Mouse (Mus musculus): ENCODE data around the gene Rap1gap. TPM values are rescaled to one million over a fixed set of nuclear protein-coding genes. Genes with fewer than 3 reads are reported as not detected.

Rap1gap gene
- total RNA-seq, 2 experiments from 2014 or later, result 0.80 to 4.6 TPM

DNA sequence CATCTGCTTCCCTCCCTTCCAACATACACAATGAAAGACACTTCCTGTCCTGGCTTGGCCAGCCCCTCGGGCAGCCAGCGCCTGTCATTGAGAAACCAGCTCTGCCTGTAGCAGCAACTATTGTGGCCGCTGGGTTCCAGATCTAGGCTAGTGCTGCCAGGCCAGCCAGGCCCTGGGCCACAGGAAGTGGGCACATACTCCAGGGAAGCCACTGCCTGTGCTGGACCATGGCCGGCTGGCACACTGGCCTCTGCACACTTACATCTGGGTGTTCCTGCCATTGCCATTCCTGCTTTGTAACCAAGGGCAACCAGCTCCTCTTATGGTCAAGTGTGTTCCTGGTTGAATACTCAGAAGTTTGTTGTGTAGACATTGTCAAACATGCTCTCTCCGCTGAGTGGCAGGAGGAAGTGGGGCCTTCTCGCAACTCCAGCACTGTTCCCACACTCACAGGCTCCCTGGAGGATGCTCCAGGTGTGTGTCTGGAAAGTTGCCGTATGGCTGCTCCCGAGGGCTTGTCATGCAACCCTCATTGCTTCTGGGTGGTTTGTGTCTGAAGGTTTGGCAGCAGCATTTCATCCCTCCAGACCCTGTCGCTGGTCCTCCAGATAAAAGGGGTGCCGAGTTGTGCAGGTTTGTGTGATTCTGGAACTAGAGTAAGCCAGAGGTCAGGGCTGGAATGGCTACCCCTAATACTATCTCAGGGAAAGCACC is 4.0 kb upstream of the Rap1gap start:
- ATAC-seq (replicated peaks; ENCODE audit: poor library complexity, severe bottlenecking), result peak; percentile 56

GRCm38 (mm10) chr4:137661078-137661450 is 3.5 kb upstream of the Rap1gap start:
- no peak for ATAC-seq (replicated peaks; ENCODE audit: poor library complexity, severe bottlenecking)

DNA sequence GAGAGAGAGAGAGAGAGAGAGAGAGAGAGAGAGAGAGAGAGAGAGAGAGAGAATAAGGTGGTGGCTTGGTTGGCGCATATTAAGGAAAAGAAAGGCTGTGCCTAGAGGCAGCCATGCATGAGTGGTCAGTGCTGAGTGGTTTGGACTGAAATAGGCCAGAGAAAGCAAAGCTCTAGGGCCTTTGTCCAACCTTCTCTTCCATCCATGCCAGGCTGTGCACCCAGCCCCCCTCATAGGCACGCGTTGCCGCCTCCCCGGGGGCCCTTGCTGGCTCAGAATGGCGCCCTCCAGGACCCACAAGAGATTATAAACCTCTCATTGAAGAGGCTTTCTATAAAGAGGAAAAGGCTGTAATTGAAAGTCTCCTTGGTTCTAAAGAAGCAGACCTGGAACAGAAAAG is 3.0 kb upstream of the Rap1gap start:
- ATAC-seq (replicated peaks; ENCODE audit: poor library complexity, severe bottlenecking), result no peak

DNA sequence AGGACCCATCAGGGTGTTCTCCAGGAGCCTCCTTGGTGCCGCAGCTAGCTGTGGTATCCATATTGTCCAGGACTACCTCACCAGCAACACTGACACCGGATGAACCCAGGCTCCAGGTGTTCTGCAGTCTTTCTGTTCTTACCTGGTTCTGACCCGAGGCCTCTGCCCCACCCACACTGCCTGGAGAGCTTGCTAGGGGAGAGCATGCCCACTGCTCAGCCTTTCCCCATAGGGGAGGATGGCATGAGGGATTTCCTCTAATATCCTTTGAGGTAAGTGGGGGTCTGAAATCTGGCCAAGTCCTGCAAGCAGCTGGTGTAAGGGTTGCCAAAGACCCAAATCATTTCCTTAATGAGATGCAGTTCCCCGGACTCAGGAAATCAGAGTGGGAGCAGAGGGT is 1.0 kb upstream of the Rap1gap start:
- ATAC-seq (replicated peaks; ENCODE audit: poor library complexity, severe bottlenecking), result no peak

DNA sequence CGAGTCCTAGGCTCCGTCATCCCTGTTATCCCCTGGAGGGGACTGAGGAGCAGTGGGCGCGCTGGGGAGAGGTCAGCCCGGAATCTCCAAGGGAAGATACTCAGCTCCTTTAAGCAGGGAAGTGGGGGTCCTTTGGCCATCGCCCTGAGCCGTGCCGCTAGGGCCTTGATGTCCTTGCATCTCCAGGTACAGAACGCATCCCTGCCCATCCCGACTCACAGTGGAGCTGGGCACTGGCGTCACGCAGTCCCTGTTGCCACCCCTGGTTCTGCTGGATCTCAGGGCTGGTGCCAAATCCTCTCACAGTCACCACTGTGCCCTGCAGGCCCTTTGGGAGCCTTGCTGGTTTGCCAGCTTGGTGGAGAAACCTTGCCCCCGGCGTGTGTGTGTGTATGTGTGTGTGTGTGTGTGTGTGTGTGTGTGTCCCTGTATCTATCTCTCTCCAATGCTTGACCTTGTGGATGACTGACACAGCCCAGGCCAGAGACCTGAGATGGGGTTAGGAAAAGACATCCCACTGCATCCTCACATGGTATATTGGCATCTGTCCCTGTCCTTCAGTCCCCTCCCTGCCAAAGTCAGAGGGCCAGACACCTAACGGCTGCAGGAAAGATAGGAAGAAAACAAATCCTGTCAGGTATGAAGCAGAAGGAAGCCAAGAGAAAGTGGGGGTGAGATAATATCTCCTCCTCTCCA is 602 bp downstream of the Rap1gap start:
- ATAC-seq (replicated peaks; ENCODE audit: poor library complexity, severe bottlenecking), result no peak

DNA sequence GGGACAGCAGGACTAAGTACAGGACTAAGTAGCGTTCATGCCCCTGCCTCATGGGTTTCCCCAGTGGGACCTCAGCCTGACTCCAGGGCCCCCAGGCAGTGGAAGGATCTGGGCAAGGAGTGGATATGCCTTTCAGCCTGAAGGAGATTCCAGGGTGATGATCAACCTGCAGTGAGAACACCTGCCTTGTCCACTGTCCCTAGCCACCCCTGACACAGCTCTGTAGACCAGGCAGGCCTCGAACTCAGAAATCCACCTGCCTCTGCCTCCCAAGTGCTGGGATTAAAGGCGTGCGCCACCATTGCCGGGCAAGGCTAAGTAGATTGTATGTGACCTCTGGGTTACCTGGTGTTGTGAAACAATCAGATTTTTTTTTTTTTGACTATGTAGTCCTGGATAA is 1.3 kb downstream of the Rap1gap start:
- ATAC-seq (replicated peaks; ENCODE audit: poor library complexity, severe bottlenecking), result no peak

DNA sequence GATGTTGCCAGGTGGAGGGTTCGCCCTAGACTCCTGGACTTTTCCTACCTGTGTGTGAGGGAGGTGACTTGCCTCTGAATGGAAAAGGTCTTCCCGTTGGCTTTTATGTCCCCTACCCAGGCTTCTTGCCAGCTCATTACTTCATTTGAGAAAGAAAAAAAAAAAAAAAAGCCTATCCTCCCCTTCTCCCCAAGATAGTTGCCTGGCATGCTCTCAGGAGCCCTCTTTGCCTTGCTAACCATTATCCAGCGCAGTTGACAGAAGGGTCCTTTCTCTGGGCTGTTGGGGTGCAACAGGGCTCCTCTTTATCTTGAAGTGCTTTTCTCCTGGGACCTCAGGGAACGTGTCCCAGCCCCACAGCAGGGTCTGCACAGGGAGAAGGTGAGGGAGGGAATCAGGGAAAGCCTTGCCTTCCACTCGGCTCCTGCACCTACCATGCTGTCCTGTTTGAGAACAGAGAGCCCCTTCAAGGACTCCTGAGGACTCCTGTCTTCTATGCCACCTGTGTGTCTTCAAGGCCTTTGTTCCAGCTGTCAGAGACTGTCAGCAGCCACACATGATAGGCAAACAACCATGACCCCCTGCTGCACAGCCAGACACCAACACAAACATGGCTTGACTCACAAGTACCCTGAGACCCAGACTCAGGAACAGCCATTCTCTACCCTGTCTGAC is 1.9 kb downstream of the Rap1gap start:
- ATAC-seq (replicated peaks; ENCODE audit: poor library complexity, severe bottlenecking), result no peak

GRCm38 (mm10) chr4:137666958-137667345 is 2.4 kb downstream of the Rap1gap start:
- no peak for ATAC-seq (replicated peaks; ENCODE audit: poor library complexity, severe bottlenecking)

GRCm38 (mm10) chr4:137667747-137668146 is 3.2 kb downstream of the Rap1gap start:
- ATAC-seq (replicated peaks; ENCODE audit: poor library complexity, severe bottlenecking), result no peak

- no peak for ATAC-seq (replicated peaks; ENCODE audit: poor library complexity, severe bottlenecking)
Measured at GRCm38 (mm10) chr4:137671711-137672500, 7.4 kb downstream of the Rap1gap start.

GRCm38 (mm10) chr4:137675566-137675965 is 11.0 kb downstream of the Rap1gap start:
- ATAC-seq (replicated peaks; ENCODE audit: poor library complexity, severe bottlenecking), result no peak

DNA sequence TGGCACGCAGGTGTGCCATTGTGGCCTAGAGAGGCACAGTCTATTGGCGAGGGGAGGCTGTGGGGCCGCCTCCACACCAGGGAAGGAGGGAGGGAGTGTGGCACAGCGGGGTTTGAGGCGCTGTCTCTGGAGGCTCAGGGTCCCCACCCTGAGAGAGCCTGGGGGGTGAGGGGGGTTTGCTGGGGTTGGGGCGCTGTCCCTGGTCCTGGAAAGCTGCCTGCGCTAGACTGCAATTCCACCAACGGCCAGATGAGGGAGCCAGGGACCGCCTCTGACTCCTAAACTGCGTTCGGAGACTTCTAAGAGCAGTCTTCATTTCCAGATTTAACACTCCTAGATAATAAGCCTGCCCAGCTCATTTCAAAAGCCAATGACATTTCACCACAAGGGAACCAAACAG is 11.5 kb downstream of the Rap1gap start:
- ATAC-seq (replicated peaks; ENCODE audit: poor library complexity, severe bottlenecking), result peak; percentile 88

DNA sequence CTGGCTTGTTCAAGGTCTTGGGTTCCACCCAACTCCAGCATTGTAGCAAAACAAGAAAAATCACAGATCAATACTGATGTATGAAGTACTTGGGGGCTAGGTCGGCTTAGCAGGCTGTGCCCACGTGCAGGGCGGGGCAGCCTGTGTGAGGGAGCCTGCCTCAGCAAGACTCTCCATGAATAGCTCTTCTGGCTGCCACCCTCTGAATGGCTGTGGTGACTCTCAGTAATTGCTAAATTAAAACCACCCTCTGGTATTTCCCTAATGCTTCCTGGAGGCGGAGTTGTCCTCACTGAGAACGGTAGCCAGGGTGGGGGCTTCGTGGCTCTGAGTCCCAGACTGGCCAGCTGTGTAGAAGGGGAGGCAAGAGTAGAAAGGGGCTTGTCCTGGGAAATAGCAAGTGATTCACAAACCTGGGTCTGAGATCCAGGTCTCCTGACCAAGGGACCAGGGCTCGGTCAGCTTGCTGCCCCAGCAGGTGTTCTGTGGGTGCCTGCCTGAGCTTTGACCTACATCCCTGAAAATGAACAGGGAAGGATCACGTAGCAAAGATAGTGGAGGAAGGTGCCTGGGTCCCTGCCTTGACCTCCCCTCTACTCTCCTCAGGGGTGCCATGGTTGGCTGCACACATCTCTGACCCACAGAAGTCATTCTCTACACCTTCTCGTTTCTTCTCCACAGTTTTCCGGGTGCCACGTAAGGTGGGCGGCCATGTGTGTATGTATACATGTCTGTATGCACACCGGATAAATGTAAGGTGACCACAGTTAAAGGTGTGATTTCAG is 12.4 kb downstream of the Rap1gap start:
- ATAC-seq (replicated peaks; ENCODE audit: poor library complexity, severe bottlenecking), result no peak

- no peak for ATAC-seq (replicated peaks; ENCODE audit: poor library complexity, severe bottlenecking)
Measured at GRCm38 (mm10) chr4:137677906-137678305, 13.4 kb downstream of the Rap1gap start.

DNA sequence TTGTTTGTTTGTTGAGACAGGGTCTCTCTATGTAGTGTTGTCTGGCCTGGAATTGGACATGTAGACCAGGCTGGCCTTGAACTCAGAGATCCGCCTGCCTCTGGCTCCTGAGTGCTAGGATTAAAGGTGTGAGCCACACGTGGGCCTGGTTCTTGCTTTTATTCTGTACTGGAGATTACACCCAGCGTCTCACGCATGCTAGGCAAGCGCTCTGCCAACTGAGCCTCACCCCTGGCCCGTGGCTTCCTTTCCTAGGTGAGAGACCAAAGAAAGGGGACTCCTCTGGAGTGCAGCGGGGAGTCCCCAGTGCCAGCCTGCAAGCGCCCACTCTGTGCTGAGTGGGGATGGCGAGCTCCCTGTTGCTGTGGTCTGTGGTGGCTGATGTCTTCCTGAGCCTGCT is 14.0 kb downstream of the Rap1gap start:
- no peak for ATAC-seq (replicated peaks; ENCODE audit: poor library complexity, severe bottlenecking)

- ATAC-seq (replicated peaks; ENCODE audit: poor library complexity, severe bottlenecking), result no peak
Measured at GRCm38 (mm10) chr4:137679979-137680550, 15.5 kb downstream of the Rap1gap start.

DNA sequence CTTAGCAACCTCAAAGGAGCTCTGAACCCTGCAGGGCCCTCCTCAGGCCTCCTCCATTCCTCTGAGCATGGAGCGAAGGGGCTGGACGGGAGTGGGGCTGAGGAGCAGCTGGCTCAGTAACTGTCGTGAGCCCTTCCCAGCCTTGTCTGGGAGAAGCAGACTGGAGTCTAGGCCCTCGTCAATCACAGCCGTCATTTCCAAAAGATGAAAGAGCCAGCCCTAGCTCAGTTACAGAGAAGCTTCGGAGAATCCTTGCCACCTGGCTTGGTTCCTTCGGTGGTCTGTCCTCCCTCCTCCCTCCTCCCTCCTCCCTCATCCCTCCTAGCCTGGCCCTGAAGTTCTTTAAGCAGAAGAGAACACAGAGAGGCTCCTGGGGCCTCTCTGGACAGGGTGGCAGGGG is 16.2 kb downstream of the Rap1gap start:
- no peak for ATAC-seq (replicated peaks; ENCODE audit: poor library complexity, severe bottlenecking)

GRCm38 (mm10) chr4:137681408-137682104 is 17.0 kb downstream of the Rap1gap start:
- ATAC-seq (replicated peaks; ENCODE audit: poor library complexity, severe bottlenecking), result no peak

- ATAC-seq (replicated peaks; ENCODE audit: poor library complexity, severe bottlenecking), result peak; percentile 60
Measured at GRCm38 (mm10) chr4:137682961-137683453, 18.5 kb downstream of the Rap1gap start.
